Mouse (Mus musculus) CH12.LX (cell line): Measurements from ENCODE around the gene M6pr.

Experiments
- CTCF ChIP-seq, 2 experiments: IDR thresholded peaks in 1 of 2; conservative IDR thresholded peaks in 1 of 2; 2 replicates each; pipeline ENCODE4 v1.5.1; 2011 to 2012; ENCODE audit warnings: low read depth in 2 of 2, low read length in 2 of 2, improper control_type of control experiment in 1 of 2, inconsistent platforms in 1 of 2, mild to moderate bottlenecking in 1 of 2, moderate library complexity in 1 of 2
- GABPA ChIP-seq: IDR thresholded peaks from 2 replicates; pipeline ENCODE4 v1.6.1; 2012; ENCODE audit warnings: low read depth, low read length, improper control_type of control experiment, inconsistent platforms; ENCODE audit not compliant: insufficient replicate concordance
- POLR2A ChIP-seq: IDR thresholded peaks from 2 replicates; pipeline ENCODE4 v1.6.1; 2011; ENCODE audit warnings: low read depth, mild to moderate bottlenecking, improper control_type of control experiment, low read length
- TCF12 ChIP-seq: IDR thresholded peaks from 2 replicates; pipeline ENCODE4 v1.6.1; 2014; ENCODE audit warnings: low read depth, mild to moderate bottlenecking, inconsistent platforms, low read length, improper control_type of control experiment
- ZC3H11A ChIP-seq: IDR thresholded peaks from 2 replicates; pipeline ENCODE4 v1.6.1; 2012; ENCODE audit warnings: low read depth, mild to moderate bottlenecking, inconsistent platforms, low read length, improper control_type of control experiment

DNA sequence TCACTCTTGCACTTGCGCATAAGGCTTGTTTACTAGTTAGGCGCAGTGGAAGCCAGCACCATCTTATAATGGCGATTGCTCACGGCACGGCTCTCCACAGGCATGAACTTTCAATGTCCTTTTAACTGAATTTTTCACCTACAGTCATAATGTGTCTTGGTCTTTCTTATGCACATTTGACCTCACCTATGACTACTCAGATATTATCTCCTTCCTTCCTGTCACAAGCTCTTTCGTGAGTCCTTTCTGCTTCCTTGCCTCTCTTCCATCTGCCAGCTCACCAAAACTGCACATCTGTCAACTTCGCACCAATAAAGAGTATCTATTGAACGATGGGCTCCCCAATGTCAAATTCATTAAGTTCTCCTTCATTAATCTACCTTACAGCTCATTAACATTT is 46.0 kb upstream of the M6pr start:
- TF ChIP-seq POLR2A (no peak), CTCF (conservative IDR thresholded peaks at IDR 0.05 in 1 of 2, IDR thresholded peaks at IDR 0.05 in 1 of 2; ENCODE audit: low read depth in 2 of 2, low read length in 2 of 2) (no peak), ZC3H11A (no peak), GABPA (no peak), TCF12 (no peak)
